Mouse (Mus musculus) right cerebral cortex, postnatal 25 days (tissue): ENCODE data around the gene Htr1f.
"Not testable (repeated sequence)": the region's sequence is repeated elsewhere in the genome, so short reads cannot be mapped to it uniquely, and the experiment has no call there.

ENCODE experiments used
- DNase-seq: peaks from one replicate; pipeline ENCODE4 v3.0.0; 2022

Htr1f gene

DNA sequence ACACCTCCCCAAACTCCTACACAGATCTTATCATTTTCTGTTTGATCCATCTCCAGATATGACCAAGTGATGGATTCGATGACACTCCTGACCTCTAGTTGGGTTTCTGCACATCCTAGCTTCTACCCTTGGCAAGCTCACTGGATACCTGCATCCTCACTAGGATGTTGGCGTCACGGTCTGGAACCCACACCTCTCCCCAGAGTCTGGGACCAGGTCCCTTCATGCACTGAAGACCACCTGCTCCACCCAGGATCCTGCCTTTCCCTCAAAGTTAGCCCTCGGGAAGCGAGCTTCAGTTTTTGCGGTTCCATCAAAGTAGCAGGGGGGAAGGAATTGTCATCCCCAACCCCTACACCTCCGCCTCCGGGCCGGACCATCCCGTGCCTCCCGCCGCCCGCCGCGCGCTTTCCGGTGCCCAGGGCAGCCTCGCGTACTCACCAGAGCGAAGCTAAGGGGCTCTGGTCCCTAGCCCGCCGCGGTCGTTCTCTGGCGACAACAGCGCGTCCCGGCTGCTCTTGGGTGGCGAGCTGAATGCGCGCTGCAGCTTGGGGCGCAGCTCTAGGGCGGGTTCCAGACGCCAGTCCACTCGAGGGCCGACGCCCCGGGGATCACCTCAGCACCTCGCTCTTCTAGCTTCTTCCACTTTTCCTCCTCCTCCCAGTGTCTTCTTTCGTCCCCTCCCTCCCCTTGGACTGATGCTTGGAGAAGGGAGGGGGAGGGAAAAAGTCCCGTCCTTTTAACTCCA lies at the start of gene Htr1f:
TSS of gene Htr1f (minus strand) at position 671 of the 748 bp plus-strand sequence.
- peak; percentile 24 for DNase-seq

- no peak for DNase-seq
Observed at GRCm38 (mm10) chr16:65139771-65140170, 34.1 kb upstream of the Htr1f start.

DNA sequence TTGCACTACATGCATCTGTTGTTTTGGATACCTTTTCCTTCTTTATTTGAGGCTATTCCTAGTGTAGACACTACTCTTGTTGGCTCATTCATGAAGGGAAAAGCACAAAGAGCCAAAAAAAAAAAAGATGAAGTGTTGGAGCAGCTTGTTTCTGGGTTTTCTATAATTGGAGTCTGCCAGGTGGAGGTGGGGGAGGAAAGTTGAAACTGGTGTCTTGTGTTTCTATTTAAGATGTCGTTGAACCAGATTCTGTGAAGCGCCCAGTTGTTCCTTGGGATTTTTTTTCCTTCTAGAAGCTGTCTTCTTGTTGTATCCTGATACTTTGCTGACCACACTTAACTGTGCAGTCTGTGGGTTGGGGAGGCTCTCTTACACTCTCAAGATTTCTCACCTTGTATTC lies 23.7 kb upstream of the Htr1f start:
- peak; percentile 24 for DNase-seq

DNA sequence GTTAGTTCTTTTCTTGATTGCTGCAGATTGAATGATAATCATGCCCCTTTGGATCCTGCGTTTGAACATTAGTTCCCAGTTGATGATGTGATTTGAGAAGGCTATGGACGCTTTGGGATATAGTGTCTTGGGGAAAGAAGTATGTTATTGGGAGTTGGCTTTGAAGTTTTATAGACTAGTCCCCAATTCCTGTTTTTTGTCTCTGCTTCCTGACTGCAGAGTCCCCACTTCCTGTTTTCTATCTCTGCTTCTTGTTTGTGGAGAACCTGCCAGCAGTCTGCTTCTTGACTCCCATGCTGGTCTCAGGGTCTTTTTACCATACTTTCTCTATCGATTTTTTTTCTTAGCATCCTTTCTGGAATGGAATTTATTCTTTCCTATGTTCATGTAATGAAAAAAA lies 22.2 kb upstream of the Htr1f start:
- no peak for DNase-seq

DNA sequence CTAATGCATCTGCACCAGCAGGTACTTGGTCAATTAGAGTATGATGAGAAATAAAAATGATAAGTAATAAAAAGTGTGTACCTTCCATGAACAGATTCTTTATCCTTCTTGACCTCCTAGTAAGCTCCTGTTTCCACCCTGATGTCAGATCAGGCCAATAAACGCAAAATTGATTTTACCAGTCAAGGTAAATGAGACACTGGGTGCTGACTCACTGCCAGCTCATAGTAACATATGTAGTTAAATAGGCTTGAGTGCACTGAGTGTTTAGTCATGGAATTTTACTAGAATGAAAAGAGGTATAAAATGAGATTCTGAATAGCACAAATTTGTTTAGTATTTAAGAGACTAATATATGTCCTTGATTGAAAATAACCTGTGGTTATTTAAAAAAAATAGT lies 6.6 kb upstream of the Htr1f start:
- DNase-seq: no peak

GRCm38 (mm10) chr16:65093552-65093951 lies 12.1 kb downstream of the Htr1f start:
- DNase-seq: no peak

- DNase-seq: no peak
Observed at GRCm38 (mm10) chr16:65083475-65083874, 22.2 kb downstream of the Htr1f start.

GRCm38 (mm10) chr16:65069867-65070266 lies 35.8 kb downstream of the Htr1f start:
- no peak for DNase-seq

GRCm38 (mm10) chr16:65066264-65066663 lies 39.4 kb downstream of the Htr1f start:
- DNase-seq: no peak

GRCm38 (mm10) chr16:65037660-65038425 lies 67.8 kb downstream of the Htr1f start:
- DNase-seq: not testable (repeated sequence)

- peak; percentile 7 for DNase-seq
Observed at GRCm38 (mm10) chr16:65029675-65030074, 76.0 kb downstream of the Htr1f start.

GRCm38 (mm10) chr16:65022364-65022763 lies 83.3 kb downstream of the Htr1f start:
- DNase-seq: peak; percentile 8

- no peak for DNase-seq
Observed at GRCm38 (mm10) chr16:65018710-65019109, 86.9 kb downstream of the Htr1f start.

DNA sequence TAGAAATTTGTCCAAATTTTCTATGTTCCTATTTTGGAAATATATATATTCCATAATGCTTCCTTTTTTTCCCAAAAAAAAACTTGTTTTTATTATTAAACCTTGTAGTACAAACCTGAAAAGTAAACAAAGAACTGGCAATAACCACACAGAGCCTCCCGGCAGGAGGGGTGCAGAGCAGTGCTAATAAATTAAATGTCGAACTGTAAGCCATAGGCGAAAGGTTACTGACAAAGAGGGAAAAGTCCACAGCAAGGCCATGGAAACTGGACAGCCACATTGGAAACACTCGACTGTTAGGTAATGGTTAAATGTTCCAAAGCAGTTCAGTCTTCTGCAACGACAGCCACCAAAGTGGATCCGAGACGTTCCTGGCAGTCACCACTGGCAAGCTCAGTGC lies 87.5 kb downstream of the Htr1f start:
- DNase-seq: no peak

GRCm38 (mm10) chr16:65017566-65017965 lies 88.1 kb downstream of the Htr1f start:
- DNase-seq: no peak

DNA sequence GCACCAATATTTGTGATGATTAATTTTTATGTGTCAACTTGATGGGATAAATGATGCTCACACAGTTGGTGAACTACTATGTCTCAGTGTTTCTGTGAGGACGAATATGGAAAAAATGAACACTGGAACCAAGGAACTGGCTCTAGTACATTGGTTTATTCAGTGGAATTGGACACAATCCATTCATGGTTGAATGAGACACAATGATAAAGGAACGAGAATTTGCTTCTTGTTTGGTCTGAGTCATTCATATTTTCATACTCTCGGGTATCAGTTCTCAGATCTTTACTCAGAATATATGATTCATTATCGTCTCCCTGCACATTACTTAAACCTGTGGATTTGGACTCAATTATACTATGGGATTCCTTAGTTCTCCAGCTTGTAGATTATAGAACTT lies 90.4 kb downstream of the Htr1f start:
- no peak for DNase-seq

DNA sequence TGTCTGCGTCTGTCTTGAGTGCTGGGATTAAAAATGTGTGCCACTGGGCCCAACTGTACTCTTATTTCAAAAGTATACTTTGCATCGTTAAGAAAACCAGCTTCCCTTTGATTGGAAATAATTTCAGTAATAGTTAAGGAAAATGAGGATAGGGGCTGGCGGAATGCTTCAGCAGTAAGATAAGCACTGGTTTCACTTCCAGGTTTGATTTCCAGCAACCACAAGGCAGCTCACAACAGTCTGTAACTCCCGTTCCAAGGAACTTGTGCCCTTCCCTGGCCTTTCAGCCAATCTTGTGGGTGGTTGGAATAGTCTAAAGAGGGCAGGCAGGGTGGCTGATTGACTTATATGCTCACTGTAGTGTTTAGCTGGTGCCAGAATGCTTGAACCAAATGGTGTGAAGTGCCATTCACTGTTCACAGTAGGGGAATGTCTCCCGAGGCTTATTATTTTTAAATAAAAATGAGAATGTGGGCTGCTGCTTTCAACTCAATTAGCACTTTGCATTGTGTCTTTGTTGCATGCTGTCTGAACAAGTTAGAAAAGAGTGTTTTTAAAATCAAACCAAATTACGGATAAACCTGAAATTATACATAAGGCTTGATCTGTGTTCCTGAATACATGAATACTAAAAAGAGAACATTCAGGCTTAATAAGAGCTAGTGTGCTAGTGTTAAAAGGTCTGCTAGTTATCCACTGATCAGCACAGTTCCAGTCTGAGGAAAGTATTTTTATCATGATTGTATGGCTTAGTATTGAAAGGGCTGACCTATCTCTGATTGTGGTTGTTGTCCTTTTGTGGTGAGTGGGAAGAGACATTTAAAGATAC lies 103.4 kb downstream of the Htr1f start:
- no peak for DNase-seq

DNA sequence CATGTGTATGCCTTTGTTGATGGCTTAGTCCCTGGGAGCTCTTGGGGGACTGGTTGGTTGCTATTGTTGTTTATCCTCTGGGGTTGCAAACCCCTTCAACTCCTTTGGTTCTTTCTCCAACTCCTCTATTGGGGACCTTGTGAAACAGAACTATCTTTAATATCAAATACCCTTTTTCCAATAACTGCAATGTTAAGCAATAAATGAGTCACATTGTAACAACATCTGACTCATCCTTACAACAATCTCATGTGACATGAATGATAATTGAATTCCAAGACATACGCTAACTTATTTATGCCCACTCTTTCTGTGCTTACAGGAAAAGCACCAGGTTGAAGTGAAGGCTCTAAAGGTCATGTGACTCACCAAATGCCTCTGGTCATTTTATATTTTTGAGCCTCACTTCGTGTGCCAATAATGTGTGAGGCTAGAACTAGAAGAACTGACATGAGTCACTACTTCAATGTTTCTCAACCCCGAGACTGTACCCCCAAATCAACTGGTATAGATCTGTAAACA lies 116.3 kb downstream of the Htr1f start:
- DNase-seq: no peak

- no peak for DNase-seq
Observed at GRCm38 (mm10) chr16:64987564-64987963, 118.1 kb downstream of the Htr1f start.

- no peak for DNase-seq
Observed at GRCm38 (mm10) chr16:64987049-64987448, 118.6 kb downstream of the Htr1f start.

- DNase-seq: no peak
Observed at GRCm38 (mm10) chr16:64974636-64975035, 131.0 kb downstream of the Htr1f start.

DNA sequence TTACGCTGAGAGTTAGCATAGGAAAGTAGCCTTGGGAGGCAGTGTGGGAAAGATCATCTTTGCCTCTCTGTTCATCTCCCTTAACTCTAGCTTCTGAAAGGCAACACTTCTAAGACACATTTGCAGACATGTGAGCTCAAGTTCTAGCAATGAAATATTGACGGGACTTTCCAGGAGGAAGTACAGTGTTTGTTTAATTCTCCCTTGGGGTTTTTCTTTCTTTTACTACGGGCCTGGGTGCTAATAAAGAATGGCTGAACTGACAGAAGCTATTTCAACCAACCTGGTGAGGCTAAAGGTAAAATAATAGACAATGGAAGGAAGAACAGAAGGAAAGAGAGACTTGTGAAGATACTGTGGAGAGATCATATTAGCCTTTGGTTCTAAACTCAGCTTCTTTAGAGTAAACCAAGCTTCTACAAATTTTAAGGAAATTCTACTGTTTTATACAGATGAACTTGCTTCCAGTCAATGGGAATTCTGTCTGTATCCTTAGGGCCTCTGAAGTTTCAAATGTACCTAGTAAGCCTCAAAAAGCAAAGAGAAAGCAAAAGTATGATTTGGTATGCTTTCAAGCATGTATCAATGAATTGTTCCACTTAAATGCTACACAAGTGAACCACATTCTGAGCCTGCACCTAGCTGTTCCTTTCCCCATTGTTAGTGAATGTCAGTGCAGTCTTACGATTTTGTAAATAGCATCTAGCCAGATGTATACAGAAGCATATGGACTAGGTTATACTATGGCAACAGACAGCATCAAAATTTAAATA lies 131.9 kb downstream of the Htr1f start:
- DNase-seq: no peak
